Mouse (Mus musculus): ENCODE measurements around the gene Omt2a.
"Not testable (repeated sequence)": the region's sequence is repeated elsewhere in the genome, so short reads cannot be mapped to it uniquely, and the experiment has no call there.

Omt2a gene

DNA sequence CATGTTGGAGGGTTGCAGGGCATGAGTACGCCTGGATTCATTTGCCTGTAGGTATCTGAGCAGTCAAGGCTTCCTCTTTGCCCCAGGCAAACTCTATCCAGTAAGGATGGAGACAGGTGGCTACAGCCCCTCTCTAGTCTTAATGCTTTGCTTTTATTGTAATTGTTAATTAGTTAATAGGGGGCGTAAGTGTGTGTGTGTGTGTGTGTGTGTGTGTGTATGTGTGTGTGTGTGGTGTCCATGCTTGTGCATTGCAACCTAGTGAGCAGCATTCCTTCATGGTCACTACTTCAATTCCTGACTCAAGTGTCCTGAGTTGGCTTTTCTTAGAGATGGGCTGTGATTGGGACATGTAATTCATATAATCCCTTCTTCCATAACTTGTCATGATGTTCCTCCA is at the start of gene Omt2a:
TSS of gene Omt2a (minus strand) at position 101 of the 400 bp plus-strand sequence.
- DNase-seq (ENCODE audit: low read depth), result no peak

DNA sequence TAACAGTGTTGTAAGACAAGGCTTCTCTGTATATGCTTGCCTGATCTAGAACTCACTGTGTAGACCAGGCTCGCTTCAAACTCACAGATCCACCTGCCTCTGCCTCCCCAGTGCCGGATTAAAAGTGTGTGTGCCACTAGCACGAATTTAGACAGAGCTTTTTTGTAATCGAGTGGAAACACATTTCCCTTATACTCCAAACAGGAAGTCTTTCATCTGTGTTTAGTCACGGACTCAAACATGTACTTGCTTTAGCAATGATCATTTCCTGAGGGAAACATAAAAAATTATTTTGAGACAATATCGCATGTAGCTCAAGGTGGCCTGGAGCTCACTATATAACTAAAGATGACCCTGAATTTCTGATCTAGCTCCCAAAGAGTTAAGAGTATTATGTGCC is 48.8 kb upstream of the Omt2a start:
- DNase-seq (ENCODE audit: low read depth), result peak; percentile 81

DNA sequence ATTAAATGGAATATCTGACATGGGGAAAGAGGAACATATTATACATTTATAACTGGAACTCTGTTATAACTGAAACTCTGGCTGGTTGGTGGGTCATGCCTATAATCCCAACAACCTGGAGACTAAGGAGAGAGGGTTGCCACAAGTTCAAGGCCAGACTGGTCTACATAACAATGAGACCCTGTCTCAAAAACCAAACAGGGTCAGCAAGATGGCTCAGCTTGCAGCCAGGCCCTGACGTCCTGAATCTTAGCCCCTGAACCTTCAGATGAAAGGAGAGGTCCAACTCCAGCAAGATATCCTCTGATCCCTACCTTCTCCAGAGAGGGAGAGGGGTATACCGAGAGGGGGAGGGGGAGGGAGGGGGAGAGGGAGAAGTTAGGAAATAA is 45.9 kb upstream of the Omt2a start:
- no peak for DNase-seq (ENCODE audit: low read depth)

DNA sequence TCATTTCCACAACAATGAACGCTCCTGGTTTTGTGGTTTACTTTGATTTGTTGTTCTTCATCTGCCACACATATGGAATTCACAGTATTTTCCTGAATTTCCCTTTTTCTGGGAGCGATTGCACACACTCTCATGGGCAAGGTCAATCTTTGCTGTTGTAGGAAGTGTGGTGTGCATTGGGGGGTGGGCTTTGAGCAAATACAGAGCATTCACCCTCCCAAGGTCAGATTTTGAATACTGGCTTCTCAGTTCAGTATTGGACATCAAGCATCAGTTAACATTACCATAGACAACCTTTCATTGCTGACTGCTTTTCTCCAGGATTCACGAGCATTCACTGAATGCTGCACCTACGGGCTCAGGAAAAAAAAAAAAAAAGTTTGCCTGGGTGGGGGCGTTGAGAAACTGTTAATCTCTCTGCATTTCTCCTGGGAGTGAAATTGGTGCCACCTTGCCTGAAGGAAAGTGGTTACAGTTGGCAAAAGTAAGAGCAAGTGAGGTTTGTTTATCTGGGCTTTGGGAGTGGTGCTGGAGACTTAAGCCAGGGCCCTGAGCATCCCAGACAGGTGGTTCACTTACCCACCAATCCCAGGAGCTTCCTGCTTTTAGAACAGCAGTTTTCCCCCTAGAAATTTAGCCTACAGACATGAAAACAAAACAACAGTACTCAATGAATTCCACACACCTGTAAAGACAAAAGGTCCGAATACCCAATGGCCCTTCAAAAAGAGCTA is 45.3 kb upstream of the Omt2a start:
- DNase-seq (ENCODE audit: low read depth), result no peak

DNA sequence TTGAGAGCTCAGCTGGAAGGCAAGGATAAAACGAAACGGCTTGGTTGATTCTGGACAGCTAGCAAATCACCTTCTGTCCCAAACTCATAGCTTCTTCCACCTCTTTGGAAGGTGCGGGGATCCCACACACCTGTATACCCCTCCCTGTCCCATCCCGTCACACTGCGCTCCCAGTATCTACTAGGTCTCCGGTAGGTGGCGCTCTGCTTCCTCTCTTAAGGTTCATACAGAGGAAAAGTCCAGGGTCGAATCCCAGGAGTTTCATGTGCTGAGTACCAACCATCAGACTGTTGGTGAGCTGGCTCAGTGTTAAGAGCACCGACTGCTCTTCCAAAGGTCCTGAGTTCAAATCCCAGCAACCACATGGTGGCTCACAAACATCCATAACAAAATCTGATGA is 43.5 kb upstream of the Omt2a start:
- DNase-seq (ENCODE audit: low read depth), result peak; percentile 76

DNA sequence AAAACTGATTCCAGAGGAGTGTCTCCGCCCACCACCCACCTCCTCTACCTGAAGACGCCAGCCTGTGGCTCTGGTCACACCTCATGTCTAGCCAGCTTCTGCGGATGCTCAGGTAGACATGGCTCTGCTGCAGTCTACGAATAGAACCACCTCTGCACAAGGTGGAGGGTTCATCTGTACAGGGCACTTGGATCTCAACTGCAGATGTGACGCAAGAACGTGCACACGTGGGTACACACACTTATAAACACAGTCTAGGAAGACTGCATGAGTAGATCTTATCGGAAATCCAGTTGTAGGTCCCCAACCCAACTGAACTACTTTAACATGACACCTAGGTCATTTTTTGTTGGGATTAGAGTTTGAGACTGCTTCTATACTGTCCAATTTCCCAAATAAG is 41.0 kb upstream of the Omt2a start, which contains the start of gene Gsta2:
TSS of gene Gsta2 (minus strand) at position 178 of the 400 bp plus-strand sequence.
- no peak for DNase-seq (ENCODE audit: low read depth)

DNA sequence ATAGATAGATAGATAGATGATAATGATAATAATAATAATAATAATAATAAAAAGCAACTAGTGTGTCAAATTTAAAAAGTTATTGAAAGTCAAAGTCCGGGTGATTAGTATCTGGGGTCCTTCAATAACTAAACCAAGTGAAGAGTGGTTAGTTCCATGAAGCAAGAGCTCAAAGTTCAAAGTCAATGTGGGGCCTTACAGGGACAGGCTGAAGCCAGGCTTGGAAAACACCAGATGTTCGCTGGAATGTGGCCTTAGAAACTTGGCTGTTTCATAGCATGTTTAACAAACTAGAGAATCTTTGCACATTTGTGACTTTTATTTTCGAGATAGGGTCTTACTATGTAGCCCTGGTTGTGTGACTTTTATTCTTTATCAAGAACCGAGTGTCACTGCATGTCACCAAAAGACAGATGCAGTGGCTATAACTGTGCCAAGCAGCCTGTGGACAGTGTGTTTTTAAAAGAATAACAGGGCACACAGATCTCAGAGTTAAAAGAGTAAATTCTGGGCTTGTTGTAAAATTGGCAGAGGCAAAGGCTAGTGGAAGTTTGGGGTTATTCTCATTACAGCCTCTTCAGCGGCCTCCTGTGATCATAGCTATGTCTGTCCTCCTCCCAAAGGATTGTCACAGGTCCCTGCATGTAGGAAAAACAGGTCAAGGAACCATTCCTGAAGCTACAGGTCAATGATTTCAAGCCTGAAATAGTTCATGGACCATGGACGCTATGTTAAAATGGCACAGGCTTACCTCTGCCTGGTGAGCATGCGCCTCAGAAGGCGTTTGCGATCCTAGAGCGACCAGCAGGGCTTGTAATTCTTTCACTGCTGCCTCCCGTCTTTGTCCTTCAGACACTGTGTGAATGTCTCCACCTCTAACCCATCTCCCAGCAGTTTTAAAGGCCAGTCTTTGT is 40.3 kb upstream of the Omt2a start:
- DNase-seq (ENCODE audit: low read depth), result no peak

DNA sequence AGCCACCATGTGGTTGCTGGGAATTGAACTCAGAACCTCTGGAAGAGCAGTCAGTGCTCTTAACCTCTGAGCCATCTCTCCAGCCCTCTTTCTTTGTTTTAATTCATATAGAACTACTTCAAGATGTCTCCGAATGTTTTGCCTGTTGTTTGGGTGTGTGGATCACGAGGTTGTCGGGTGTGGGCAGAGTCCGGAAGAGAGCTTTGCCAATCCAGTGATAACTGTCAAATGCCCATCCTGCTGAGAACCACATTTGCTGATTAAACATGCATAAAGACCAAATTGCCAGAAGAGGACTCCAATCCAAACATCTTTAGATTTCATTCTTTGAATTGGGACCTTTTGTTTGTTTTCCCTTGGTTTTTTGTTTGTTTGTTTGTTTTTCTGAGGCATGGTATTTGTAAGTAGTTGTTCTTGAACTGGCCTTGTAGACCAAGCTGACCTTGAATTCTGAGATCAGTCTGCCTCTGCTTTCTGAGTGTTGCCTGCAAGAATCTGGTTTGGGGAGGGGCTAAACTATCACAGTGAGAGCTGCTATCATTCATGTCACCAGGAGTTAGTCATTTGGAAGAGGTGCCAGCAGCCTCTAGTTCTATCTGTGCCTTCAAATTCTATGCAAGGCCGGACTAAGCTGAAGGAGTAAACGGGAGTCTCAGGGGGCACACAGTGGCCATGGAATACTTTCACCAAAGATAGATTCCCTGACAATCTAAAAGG is 37.1 kb upstream of the Omt2a start:
- DNase-seq (ENCODE audit: low read depth), result peak; percentile 87

DNA sequence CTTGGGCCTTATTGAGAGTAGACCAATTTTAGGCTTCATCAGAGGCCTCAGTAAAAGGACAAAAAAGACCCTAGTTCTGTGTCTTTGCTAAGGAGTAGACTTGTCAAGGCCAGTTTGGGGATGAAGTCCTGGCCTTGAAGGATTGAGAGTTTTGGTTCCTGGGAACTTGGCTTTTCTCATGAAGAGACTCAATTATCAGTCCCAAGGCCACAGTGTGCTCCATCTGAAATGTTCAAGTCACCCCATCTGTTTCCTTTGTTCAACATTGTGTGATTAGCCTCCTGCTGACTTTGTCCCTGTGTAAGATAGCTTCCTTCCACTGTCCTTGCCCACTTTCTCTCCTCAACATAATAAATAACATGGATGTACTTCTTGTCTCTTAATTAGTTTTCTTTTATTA is 35.4 kb upstream of the Omt2a start:
- DNase-seq (ENCODE audit: low read depth), result peak; percentile 40

DNA sequence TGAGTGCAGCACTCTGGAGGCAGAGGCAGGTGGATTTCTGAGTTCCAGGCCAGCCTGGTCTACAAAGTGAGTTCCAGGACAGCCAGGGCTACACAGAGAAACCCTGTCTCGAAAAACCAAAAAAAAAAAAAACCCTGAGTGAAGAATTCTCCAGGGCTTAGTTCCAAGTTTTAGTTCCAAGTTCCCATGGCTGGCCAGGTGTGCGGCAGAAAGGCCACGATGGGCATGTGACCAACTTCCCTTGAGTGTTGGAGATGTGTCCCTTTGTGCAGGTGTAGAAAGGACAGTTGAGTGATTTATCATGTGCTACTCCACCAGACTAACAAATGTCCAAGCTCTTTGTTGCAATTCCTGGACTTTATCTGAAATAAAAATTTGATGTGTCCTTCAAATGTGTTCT is 34.5 kb upstream of the Omt2a start:
- DNase-seq (ENCODE audit: low read depth), result not testable (repeated sequence)

DNA sequence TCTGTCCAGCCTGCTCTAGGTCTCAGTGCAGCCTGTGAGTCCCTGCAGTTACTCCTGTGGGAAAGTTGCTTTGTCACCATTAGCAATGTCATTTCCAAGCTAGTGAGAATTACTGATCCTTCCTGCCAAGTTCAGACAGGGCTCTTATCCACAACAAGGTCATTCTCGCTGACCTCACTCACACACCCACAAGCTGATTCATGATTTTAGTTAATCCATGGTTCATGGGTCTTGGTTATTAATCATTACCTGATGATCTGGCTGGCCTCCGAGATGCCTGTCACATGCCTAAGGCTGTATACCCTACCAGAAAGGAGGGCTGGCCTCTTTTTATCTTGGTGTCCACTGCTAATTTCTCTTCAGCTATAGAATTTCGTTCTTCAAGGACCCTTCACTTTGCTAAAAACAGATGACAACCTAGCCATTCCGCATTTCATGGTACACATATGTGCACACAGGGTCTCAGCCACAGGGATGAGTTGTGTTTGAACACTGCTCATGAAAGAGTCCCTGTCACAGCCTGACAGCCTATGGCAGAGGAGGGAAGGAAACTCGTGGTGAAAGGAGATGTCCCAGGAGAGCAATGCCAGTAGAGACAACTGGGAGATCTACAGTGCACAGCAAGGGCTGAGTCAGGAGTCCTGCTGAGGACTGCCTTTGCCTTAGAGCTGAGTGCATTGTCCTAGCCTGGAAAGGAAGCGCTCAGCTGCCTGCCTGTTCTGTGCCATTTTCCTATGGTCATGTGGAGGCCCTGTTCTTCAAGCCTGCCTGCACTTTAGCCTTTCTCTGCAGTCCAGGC is 33.8 kb upstream of the Omt2a start:
- peak; percentile 31 for DNase-seq (ENCODE audit: low read depth)

DNA sequence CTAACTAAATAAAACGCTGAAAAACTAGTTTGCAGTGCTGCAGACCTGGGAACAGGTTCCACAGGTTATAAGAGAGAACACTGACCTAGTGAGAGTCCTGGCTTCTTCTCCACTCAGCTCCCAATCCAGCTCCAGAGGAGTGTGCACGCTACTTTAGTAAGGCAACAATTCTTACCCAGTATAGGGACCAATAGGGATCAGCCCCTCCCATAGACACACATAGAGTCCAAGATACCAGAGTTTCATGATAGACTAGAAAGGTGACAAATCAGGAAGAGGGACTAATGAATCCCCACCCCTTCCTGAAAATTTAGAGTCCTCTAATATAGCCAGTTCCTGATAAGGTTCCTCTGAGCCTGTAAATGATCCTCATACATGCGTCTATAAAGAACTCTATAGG is 32.4 kb upstream of the Omt2a start:
- peak; percentile 36 for DNase-seq (ENCODE audit: low read depth)

DNA sequence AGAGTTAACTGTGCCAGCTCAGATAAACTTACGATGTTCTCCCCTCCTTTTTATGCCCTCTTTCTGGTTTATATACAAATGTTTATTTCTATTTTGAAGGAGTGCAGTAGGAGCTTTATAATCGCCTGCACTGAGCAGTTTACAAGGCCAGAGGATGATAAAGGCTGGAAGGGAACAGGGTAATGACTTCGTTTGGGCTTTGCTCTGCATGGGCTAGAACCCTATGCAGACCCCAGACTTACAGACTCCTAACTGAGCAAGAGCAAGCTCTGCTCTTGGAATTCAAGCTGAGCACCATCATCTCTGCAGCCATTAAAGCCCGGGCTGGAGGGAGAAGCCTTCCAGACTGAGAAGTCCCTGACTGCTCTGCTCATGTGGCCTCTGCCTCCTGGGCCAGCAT is 30.6 kb upstream of the Omt2a start:
- not testable (repeated sequence) for DNase-seq (ENCODE audit: low read depth)

DNA sequence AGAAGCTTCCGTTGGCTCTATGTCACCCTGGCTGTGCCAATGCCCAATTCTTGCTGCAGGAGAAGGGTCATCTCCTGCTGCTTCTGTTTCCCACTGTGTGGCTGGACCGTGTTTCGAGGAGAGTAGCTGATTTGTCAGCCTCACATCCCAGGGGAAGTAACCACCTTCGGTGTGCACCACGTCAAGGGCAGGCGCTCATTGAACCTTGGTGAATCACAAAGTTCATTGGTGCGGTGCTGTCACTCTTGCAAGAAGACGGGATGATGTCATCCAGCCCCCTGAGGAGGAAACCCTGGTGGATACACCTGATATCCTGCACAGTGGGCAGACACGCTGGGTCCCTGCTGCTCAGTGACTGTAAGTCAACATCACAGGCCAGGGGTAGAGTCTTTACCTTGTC is 28.5 kb upstream of the Omt2a start:
- DNase-seq (ENCODE audit: low read depth), result not testable (repeated sequence)

DNA sequence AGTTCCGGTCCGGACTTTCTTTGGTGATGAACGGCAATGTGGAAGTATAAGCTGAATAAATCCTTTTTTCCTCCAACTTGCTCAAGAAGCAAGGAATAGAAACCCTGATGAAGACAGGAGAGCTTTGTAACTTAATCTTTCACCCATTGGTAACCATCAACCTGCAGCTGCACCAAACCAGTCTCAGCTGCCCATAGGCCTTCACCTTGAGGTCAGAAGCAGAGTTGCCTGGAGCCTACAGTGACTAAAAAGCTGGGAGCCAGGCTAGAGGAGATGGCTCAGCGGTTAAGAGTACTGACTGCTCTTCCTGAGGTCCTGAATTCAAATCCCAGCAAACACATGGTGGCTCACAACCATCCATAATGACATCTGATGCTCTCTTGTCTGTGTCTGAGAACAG is 27.9 kb upstream of the Omt2a start:
- not testable (repeated sequence) for DNase-seq (ENCODE audit: low read depth)

DNA sequence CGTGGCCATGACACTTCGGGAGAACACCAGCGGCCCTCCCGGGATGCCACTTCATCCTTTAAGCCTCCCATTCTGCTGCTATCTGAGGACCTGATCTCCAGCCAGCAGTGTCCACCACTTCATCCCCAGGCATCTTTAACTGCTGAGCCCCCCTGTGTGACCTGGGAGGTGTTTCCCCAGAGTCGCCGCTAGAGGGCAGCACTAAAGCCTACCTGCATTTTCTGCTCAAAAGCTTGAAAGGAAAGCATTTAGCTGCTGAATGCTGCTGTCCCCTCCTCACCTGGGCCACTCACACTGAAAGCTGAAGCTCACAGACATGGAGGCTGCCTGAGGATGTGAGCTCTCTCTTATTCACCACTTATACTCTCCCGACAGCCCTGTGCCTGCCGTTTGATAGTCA is 25.7 kb upstream of the Omt2a start:
- DNase-seq (ENCODE audit: low read depth), result peak; percentile 30

DNA sequence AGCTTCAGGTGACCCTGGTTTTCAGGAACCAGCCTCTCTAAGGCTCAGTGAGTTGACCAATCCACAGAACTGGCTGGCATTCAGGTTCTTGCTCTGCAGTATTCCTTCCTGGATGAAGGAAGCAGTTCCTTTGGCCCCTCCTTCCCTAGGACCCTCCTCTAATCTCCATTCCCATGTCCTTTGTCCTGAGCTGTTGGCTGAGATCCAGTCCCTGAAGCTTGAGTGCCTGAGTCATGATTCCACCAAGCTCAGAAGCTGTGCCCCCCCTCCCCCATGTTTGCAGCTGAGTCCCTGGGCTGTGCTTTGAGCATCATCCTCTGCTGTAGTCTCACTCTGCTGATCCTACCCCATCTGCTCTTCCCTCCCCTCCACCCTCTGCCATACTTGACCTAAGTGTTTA is 22.5 kb upstream of the Omt2a start:
- not testable (repeated sequence) for DNase-seq (ENCODE audit: low read depth)

DNA sequence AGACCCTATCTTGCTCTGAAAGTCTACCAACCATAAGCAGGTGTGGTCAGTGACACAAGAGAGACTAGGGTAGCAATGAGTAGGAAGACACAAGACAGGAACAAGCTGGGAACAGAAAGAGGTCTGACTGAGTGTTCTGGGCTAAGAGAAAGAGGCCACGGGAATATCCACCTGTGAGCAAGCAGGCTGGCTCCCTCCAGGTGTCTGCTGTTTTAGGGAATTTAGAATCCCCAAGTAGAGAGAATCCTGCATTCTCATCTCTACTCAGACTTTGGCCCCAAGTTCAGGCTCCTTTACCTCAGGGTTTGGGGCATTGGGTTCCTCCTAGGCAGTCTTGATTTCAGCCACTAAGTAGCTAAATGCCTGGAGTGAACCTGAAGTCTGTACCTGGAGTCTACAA is 12.7 kb upstream of the Omt2a start, which contains the start of gene Omt2b:
TSS of gene Omt2b (plus strand) at position 301 of the 400 bp plus-strand sequence.
- not testable (repeated sequence) for DNase-seq (ENCODE audit: low read depth)

DNA sequence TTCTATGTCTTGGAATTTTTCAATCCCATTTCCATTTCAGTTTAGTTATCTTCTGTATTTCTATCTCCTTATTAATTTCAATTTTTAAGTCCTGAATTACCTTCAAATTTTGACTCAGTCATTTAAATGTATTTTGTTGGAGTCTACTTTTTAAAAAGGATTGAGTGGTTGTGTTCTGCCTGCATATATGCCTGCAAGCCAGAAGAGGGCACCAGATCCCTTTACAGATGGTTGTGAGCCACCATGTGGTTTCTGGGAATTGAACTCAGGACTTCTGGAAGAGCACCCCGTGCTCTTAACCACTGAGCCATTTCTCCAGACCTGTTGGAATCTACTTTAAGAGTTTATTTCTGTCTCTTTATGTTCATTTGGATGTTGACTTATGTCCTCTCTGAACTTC is 4.9 kb upstream of the Omt2a start:
- peak; percentile 47 for DNase-seq (ENCODE audit: low read depth)

DNA sequence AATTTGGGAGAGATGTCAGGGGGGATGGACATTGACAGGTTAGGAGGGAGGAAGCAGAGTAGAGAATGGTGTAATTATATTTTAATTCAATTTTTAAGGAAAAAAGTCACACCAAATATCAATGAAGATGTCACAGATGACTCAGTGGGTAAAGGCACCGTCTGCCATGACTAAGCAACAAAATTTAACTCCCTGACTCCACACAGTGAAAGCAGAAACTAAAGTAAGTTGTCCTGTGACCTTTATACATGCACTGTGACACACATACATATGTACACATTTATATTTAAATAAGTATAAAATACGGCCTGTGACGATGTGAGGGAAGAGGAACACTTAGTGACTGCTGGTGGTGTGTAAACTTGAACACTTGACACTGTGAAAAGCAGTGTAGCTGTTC is 6.5 kb downstream of the Omt2a start:
- DNase-seq (ENCODE audit: low read depth), result peak; percentile 45

DNA sequence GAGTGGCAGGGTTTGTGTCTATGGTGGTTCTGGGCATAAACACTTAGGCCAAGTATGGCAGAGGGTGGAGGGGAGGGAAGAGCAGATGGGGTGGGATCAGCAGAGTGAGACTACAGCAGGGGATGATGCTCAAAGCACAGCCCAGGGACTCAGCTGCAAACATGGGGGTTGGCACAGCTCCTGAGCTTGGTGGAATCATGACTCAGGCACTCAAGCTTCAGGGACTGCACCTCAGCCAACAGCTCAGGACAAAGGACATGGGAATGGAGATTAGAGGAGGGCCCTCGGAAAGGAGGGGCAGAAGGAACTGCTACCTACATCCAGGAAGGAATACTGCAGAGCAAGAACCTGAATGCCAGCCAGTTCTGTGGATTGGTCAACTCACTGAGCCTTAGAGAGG is 15.5 kb downstream of the Omt2a start:
- DNase-seq (ENCODE audit: low read depth), result not testable (repeated sequence)

DNA sequence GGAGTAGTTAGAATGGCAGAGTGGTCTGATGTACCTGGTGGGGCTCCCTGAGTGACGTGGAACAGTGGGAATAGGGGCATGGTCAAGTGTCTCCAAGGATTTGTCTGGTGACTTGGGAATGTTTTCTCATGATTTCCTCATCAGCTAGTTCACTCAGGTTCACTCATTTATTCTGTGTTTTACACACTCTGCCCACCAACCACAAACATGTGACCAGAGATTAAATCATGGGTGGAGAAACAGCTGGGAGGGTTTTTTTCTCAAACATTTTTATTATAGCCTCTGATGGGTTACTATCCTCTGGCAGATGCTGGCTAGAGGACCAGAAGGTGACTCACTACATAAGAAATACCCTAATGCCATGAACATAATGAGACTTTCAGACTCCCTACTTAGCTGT is 16.4 kb downstream of the Omt2a start:
- no peak for DNase-seq (ENCODE audit: low read depth)

Measured in 416B (cell line).